ENCODE assay signal across 28 mouse cellular contexts in the genomic region with DNA sequence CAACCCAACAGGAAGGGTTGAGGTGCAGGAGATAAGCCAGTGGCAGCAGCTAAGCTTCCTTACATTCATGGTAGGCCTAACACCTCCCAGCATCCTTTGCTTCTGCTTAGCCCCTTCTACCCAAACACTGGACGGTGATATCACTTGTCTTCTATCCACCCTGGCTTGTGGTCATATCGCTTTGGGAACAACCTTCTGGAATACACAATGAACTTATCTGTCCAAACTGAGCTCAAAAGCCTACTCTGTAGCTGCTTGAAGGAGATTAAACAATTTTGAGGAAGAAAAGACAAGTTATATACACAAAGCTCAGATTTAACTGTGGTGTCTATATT.
DNase-seq lines count a peak whose midpoint lies in the region; ATAC-seq and TF ChIP-seq lines count a peak whose summit lies in the region.
"Had no signal": no experiment of that assay in that cellular context is flagged by ENCODE, and none has a peak within 500 bp of the region (broad histone marks: within the 10 kb centered on the region; RNA-seq: fewer than 3 reads in every experiment).

No protein-coding gene starts in this region.

- DNase-seq in gastrocnemius, adult 2 months, result no peak
- DNase-seq in gastrocnemius, adult 8-10 months (ENCODE audit: low spot score in 2 of 2), result no peak
- DNase-seq in testis, postnatal 10 days (ENCODE audit: low spot score), result peak; percentile 21
- no peak for DNase-seq in testis, postnatal 14 days (ENCODE audit: low spot score)
- DNase-seq in retina, postnatal 1 day, result no peak
- no peak for DNase-seq in cerebellum, adult 9-11 months
- DNase-seq: adrenal gland, postnatal 25 days; cerebellum, adult 11-12 months; cerebellum, postnatal 14 days; gastrocnemius, postnatal 10 days; kidney, adult 2 months; kidney, postnatal 4 days; liver; lung, embryonic 14.5 days; lung, postnatal 14 days; right cerebral cortex, postnatal 14 days had no signal

- intact Hi-C loops in gastrocnemius, adult 2 months (cut with DNase I), result no loop called here

- no peak for TF ChIP-seq CTCF in gastrocnemius, adult 2 months (IDR thresholded peaks at IDR 0.05)

- ATAC-seq in megakaryocyte-erythroid progenitor cell, adult 5-6 weeks (replicated peaks; ENCODE audit: low FRiP score, low TSS enrichment, poor library complexity, severe bottlenecking), result peak; percentile 75
- ATAC-seq: forebrain, embryonic 16.5 days; hindbrain, postnatal 0 days; intestine, embryonic 15.5 days; midbrain, embryonic 13.5 days had no signal

- H3K4me3 ChIP-seq in gastrocnemius, adult 2 months, result no peak overlapping the region
- H3K4me3 ChIP-seq: embryonic facial prominence, embryonic 12.5 days; erythroblast, embryonic 14.5 days; heart, embryonic 10.5 days; heart, embryonic 15.5 days; hindbrain, embryonic 12.5 days; intestine, embryonic 15.5 days; midbrain, embryonic 13.5 days had no signal

- H3K27ac ChIP-seq in gastrocnemius, adult 2 months, result peak overlapping the region; percentile 54; the same call in 1 of the 2 replicates
- H3K27ac ChIP-seq: embryonic facial prominence, embryonic 12.5 days; heart, embryonic 10.5 days; heart, embryonic 15.5 days; hindbrain, embryonic 12.5 days; hindbrain, postnatal 0 days; intestine, embryonic 15.5 days; kidney, postnatal 0 days; liver, embryonic 14.5 days; midbrain, embryonic 13.5 days had no signal
